Mouse (Mus musculus) liver, embryonic 15.5 days (tissue): Measurements from ENCODE around the gene Rnf214. TPM values are rescaled to one million over a fixed set of nuclear protein-coding genes. Genes with fewer than 3 reads are reported as not detected.

Experiments used
- microRNA-seq: library from miRNA; unstranded; fragments of <30 nt; microRNA quantifications from one replicate; pipeline ENCODE4, GENCODE M21; 2016
- polyA plus RNA-seq: library from polyadenylated mRNA; unstranded; fragments of >200 nt; fragmentation: Nextera tagmentation; extraction: Ambion mirVana; gene quantifications from 2 replicates; pipeline ENCODE4 v1.2.1, GENCODE M21; 2015

Rnf214 gene
- polyA plus RNA-seq, 1 experiment from 2014 or later, result 15.2 TPM

Small RNAs within 50 kb of the gene (microRNA-seq; reads per million reads assigned to microRNA genes)
- gene Mir7087, result not detected

Other genes starting within 250 kb of the Rnf214 start
- gene Cep164, start 78.2 kb downstream of the Rnf214 start, polyA plus RNA-seq, result 5.1 and 5.2 TPM in 2 replicates
- 7.0 and 8.9 TPM in 2 replicates for gene Bace1, start 68.3 kb downstream of the Rnf214 start, polyA plus RNA-seq
- 7.7 and 9.3 TPM in 2 replicates for gene Pcsk7, start 414 bp downstream of the Rnf214 start, polyA plus RNA-seq
- 6.3 and 7.5 TPM in 2 replicates for gene Tagln, start 29.1 kb upstream of the Rnf214 start, polyA plus RNA-seq
- 16.5 and 21.4 TPM in 2 replicates for gene Sidt2, start 48.3 kb upstream of the Rnf214 start, polyA plus RNA-seq
- gene Pafah1b2, start 105.8 kb upstream of the Rnf214 start, polyA plus RNA-seq, result 61.2 and 65.7 TPM in 2 replicates
- 3.2 and 3.4 TPM in 2 replicates for gene Sik3, start 105.9 kb upstream of the Rnf214 start, polyA plus RNA-seq